Mouse (Mus musculus): ENCODE measurements at regions not wholly inside any gene's neighbourhood (a gene's known extent, or its start where the extent isn't known, plus 50 kb on each side); places are given as distances from the start of the nearest gene placed in this dataset.

DNA sequence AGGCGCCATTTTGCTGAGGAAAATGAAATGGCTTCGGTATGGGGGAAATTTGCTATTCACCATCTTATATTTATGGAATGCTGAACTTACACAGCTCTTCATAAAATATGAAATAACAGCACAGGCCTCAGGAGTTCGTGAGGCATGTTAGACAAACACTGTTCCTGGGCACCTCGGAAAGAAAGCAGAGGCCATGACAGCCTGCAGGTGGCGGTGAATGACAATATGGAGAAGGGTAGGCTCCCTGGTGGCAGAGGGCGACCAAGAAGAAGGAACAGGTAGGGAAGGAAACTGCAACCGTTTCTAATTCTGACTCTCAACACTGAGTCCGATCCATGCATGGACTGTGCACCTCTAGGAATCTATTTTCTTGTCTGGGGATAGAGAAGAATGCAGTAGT is 553.6 kb upstream of the Tmpo start:
- Histone ChIP-seq H3K4me3 (ENCODE audit: low read length) (no peak overlapping the region), H3K4me2 (ENCODE audit: low read depth, low read length) (no peak overlapping the region), H3K27ac (ENCODE audit: low read length) (no peak overlapping the region), H3K9ac (ENCODE audit: low read length) (no peak overlapping the region), H3K4me1 (ENCODE audit: control insufficient read depth, insufficient read depth, low read length) (no peaks in the 10 kb centered on the region), H3K9me3 (replicated peaks; ENCODE audit: control insufficient read depth, low read length) (no peaks in the 10 kb centered on the region), H3K27me3 (ENCODE audit: control insufficient read depth, insufficient read depth, low read length) (no peaks in the 10 kb centered on the region), H3K36me3 (ENCODE audit: control insufficient read depth, insufficient read depth) (no peaks in the 10 kb centered on the region)
- 0 out of 2 replicates have a peak, but pooled peaks have one; percentile 18 for ATAC-seq (replicated peaks; ENCODE audit: extremely low read depth, insufficient read depth, low FRiP score)
- WGBS, result 67% methylated on average over 8 of the region's 8 CpGs

DNA sequence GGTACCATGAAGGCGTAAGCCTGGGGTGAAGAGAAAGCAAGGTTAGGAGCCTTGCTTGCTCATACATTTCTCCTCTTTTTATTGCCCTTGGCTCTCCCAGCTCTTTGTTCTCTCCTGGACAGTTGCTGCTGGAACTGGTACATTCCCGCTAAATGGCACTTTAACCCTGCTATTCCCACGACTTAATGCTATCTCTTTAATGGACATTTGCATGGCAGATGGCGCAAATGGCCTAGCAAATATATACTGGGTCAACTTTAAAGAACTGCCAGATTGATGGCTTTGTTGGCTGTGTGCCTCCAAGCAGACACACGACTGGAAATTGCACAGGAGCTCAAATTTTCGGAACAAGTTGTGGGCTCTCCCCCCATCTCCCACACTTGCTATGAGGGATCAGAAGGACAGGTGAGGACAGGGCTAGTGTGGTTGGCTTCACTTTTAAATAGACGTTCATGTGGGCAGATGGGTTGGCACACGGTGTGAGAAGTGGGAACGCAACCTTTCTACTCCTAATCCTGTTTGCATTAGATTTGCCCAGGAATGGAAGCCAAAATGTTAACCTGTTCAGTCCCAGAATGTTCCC is 551.0 kb upstream of the Tmpo start:
- no peaks in the 10 kb centered on the region for H3K4me1 ChIP-seq (ENCODE audit: control insufficient read depth, insufficient read depth, low read length)
- H3K27me3 ChIP-seq (ENCODE audit: control insufficient read depth, insufficient read depth, low read length), result no peaks in the 10 kb centered on the region
- no peak for ATAC-seq (replicated peaks; ENCODE audit: extremely low read depth, insufficient read depth, low FRiP score)
- H3K4me3 ChIP-seq (ENCODE audit: low read length), result no peak overlapping the region
- H3K4me2 ChIP-seq (ENCODE audit: low read depth, low read length), result no peak overlapping the region
- no peak overlapping the region for H3K27ac ChIP-seq (ENCODE audit: low read length)
- no peaks in the 10 kb centered on the region for H3K9me3 ChIP-seq (replicated peaks; ENCODE audit: control insufficient read depth, low read length)
- H3K9ac ChIP-seq (ENCODE audit: low read length), result no peak overlapping the region
- no peaks in the 10 kb centered on the region for H3K36me3 ChIP-seq (ENCODE audit: control insufficient read depth, insufficient read depth)
- WGBS, result 69% methylated on average over 9 of the region's 9 CpGs

DNA sequence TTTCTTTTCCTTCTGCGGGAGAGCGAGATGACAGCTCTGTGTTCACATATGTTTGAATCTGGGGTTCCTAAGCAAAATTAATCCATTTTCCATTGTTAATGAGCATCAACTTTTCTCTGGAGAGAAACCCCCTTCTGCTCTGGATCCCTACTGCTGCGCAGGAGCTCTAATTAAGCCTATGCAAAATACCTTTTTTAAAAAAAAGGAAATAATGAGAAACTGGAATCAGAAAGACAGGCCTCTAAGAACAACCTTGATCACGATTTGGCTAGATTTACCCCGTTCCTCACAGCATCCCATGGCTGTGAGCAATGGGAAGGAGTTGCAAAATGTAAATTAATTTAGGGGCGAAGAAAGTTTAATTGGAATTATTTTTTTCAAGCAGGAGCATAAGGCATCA is 548.9 kb upstream of the Tmpo start:
- Histone ChIP-seq H3K4me1 (ENCODE audit: control insufficient read depth, insufficient read depth, low read length) (no peaks in the 10 kb centered on the region), H3K36me3 (ENCODE audit: control insufficient read depth, insufficient read depth) (no peaks in the 10 kb centered on the region), H3K9ac (ENCODE audit: low read length) (no peak overlapping the region), H3K27me3 (ENCODE audit: control insufficient read depth, insufficient read depth, low read length) (no peaks in the 10 kb centered on the region), H3K9me3 (replicated peaks; ENCODE audit: control insufficient read depth, low read length) (no peaks in the 10 kb centered on the region), H3K27ac (ENCODE audit: low read length) (no peak overlapping the region), H3K4me3 (ENCODE audit: low read length) (no peak overlapping the region), H3K4me2 (ENCODE audit: low read depth, low read length) (no peak overlapping the region)
- no peak for ATAC-seq (replicated peaks; ENCODE audit: extremely low read depth, insufficient read depth, low FRiP score)
- WGBS, result 88% methylated on average over 6 of the region's 6 CpGs

DNA sequence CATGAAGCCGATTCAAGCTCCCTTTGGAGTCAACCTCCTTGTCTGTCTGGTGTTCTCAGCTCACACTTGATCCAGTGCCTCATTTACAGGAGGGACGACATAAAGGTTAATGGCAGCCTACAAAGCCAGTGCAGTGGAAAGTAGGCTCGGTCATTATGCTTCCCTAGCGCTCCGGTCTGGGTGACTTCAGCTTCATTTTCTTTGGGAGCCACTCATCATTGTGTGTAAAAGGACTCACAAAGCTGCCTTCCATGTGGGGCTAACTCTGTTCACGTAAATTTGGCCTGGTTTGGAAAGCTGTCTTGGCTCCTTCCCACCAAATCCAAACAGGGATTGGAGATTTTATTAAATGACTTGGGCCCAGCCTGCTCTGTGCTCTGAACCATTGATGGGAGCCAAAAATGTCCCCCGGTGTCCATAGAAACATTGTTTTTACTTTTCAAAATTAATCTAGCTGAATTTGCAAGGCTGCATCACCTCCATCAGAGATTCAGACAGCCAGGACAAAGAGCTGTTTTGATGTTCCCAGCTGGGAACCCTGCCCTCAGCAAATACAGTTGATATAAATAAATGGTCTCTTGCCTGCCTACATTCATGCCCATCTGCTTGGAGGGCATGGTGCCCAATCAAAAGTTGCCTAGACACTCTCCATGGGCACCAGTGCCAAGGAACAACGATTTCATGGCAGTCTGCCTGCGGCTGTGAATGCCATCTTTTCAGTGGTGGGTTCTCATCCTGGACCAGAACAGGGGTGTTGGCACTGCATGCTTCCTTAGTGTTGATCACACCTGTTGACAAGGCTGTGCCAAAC is 538.7 kb upstream of the Tmpo start:
- WGBS, result 82% methylated on average over 9 of the region's 9 CpGs
- Histone ChIP-seq H3K9ac (ENCODE audit: low read length) (no peak overlapping the region), H3K27me3 (ENCODE audit: control insufficient read depth, insufficient read depth, low read length) (no peaks in the 10 kb centered on the region)

DNA sequence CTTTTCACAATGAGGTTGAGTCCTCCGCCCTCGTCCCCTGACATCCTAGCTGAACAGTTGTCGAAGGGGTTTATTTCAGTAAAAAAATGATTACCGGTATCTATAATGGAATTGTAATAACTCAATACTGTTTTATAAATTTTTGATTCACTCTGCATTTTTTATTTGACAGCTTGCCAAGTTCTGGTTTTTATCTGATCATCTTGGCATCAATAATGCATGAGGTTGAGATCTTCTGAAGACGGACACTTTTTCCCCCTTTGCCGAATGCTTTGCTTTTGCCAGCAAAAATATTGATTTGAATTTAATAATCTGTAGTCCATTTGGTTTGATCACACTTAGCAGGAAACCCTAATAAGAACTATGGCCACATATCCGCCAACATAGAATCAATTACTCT is 535.5 kb upstream of the Tmpo start:
- H3K4me3 ChIP-seq (ENCODE audit: low read length), result no peak overlapping the region
- H3K4me2 ChIP-seq (ENCODE audit: low read depth, low read length), result no peak overlapping the region
- no peak overlapping the region for H3K9ac ChIP-seq (ENCODE audit: low read length)
- WGBS, result 87% methylated on average over 7 of the region's 7 CpGs
- no peaks in the 10 kb centered on the region for H3K27me3 ChIP-seq (ENCODE audit: control insufficient read depth, insufficient read depth, low read length)
- no peak for ATAC-seq (replicated peaks; ENCODE audit: extremely low read depth, insufficient read depth, low FRiP score)
- H3K36me3 ChIP-seq (ENCODE audit: control insufficient read depth, insufficient read depth), result no peaks in the 10 kb centered on the region
- no peak overlapping the region for H3K27ac ChIP-seq (ENCODE audit: low read length)
- H3K4me1 ChIP-seq (ENCODE audit: control insufficient read depth, insufficient read depth, low read length), result no peaks in the 10 kb centered on the region
- no peaks in the 10 kb centered on the region for H3K9me3 ChIP-seq (replicated peaks; ENCODE audit: control insufficient read depth, low read length)

More for the DNA sequence above, 538.7 kb upstream of the Tmpo start:
- Histone ChIP-seq H3K4me1 (ENCODE audit: control insufficient read depth, insufficient read depth, low read length) (0 out of 2 replicates have a peak, but pooled peaks cover 3% of the 10 kb centered on the region), H3K36me3 (ENCODE audit: control insufficient read depth, insufficient read depth) (no peaks in the 10 kb centered on the region), H3K9me3 (replicated peaks; ENCODE audit: control insufficient read depth, low read length) (no peaks in the 10 kb centered on the region), H3K27ac (ENCODE audit: low read length) (no peak overlapping the region), H3K4me2 (ENCODE audit: low read depth, low read length) (no peak overlapping the region), H3K4me3 (ENCODE audit: low read length) (no peak overlapping the region)
- ATAC-seq (replicated peaks; ENCODE audit: extremely low read depth, insufficient read depth, low FRiP score), result no peak

DNA sequence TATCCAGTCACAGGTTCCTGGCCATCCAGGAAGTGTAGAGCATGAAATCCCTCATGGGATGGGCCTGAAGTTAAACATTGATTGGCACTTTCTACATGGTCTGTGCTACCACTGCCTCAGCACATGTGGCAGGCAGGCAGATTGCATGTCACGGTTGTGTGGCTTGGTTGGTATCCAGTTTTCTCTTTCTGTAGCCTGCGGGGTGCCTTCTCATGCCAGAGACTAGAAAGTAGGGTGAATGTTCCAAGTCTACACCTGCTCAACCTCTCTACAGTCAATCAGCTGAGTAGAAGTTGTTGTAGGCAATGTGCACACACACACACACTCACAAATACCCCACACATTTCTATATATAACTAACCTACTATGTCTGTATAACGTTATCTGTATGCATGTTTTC is 533.5 kb upstream of the Tmpo start:
- Histone ChIP-seq H3K27me3 (ENCODE audit: control insufficient read depth, insufficient read depth, low read length) (no peaks in the 10 kb centered on the region), H3K27ac (ENCODE audit: low read length) (no peak overlapping the region), H3K9ac (ENCODE audit: low read length) (no peak overlapping the region), H3K4me3 (ENCODE audit: low read length) (no peak overlapping the region), H3K4me1 (ENCODE audit: control insufficient read depth, insufficient read depth, low read length) (no peaks in the 10 kb centered on the region), H3K9me3 (replicated peaks; ENCODE audit: control insufficient read depth, low read length) (no peaks in the 10 kb centered on the region), H3K36me3 (ENCODE audit: control insufficient read depth, insufficient read depth) (no peaks in the 10 kb centered on the region), H3K4me2 (ENCODE audit: low read depth, low read length) (no peak overlapping the region)
- ATAC-seq (replicated peaks; ENCODE audit: extremely low read depth, insufficient read depth, low FRiP score), result no peak
- WGBS, result 78% methylated on average over 3 of the region's 3 CpGs

DNA sequence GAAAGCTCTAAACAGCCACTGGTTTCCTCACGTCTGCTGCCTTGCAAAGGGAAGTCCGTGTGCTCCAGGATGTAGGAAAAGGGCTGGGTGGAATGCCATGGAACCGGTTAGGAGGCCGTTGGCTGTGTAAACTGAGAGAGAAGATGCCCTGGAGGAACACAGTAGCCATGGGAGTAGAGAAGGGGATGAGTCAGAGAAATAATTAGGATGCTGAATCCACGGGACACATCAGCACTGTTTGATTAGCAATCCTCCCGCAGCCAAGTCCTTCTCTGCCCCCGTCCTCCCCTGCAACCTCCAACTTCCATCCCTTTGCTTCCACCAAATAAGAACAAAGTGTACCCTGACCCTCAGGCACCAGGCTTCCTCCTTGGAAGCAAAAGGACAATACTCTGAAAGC is 532.4 kb upstream of the Tmpo start:
- Histone ChIP-seq H3K4me2 (ENCODE audit: low read depth, low read length) (no peak overlapping the region), H3K27ac (ENCODE audit: low read length) (no peak overlapping the region), H3K4me1 (ENCODE audit: control insufficient read depth, insufficient read depth, low read length) (no peaks in the 10 kb centered on the region), H3K27me3 (ENCODE audit: control insufficient read depth, insufficient read depth, low read length) (no peaks in the 10 kb centered on the region), H3K9ac (ENCODE audit: low read length) (no peak overlapping the region), H3K36me3 (ENCODE audit: control insufficient read depth, insufficient read depth) (no peaks in the 10 kb centered on the region), H3K4me3 (ENCODE audit: low read length) (no peak overlapping the region), H3K9me3 (replicated peaks; ENCODE audit: control insufficient read depth, low read length) (no peaks in the 10 kb centered on the region)
- 46% methylated on average over 7 of the region's 7 CpGs for WGBS
- ATAC-seq (replicated peaks; ENCODE audit: extremely low read depth, insufficient read depth, low FRiP score), result no peak

DNA sequence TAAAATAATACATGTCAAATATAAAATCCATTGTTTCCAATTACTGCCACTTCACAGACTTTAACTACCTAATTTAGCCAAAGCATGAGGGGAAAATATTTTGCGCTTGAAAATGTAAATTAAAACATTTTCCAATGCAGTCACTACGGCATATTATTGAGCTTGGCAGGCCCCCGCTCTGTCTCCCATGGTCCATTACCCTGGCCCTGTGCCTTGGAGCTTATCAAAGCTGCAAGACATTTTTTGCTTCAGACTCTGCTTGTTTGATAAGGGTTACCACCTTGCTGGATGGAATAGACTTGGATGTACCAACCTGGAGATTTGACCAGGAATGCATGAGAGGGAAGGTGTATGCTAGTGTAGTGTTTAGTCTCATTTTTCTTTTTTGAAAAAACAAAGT is 525.7 kb upstream of the Tmpo start:
- WGBS, result 88% methylated on average over 3 of the region's 3 CpGs
- Histone ChIP-seq H3K9me3 (replicated peaks; ENCODE audit: control insufficient read depth, low read length) (no peaks in the 10 kb centered on the region), H3K27me3 (ENCODE audit: control insufficient read depth, insufficient read depth, low read length) (no peaks in the 10 kb centered on the region), H3K9ac (ENCODE audit: low read length) (no peak overlapping the region), H3K4me1 (ENCODE audit: control insufficient read depth, insufficient read depth, low read length) (no peaks in the 10 kb centered on the region), H3K4me3 (ENCODE audit: low read length) (no peak overlapping the region), H3K36me3 (ENCODE audit: control insufficient read depth, insufficient read depth) (no peaks in the 10 kb centered on the region), H3K27ac (ENCODE audit: low read length) (no peak overlapping the region), H3K4me2 (ENCODE audit: low read depth, low read length) (no peak overlapping the region)
- no peak for ATAC-seq (replicated peaks; ENCODE audit: extremely low read depth, insufficient read depth, low FRiP score)

DNA sequence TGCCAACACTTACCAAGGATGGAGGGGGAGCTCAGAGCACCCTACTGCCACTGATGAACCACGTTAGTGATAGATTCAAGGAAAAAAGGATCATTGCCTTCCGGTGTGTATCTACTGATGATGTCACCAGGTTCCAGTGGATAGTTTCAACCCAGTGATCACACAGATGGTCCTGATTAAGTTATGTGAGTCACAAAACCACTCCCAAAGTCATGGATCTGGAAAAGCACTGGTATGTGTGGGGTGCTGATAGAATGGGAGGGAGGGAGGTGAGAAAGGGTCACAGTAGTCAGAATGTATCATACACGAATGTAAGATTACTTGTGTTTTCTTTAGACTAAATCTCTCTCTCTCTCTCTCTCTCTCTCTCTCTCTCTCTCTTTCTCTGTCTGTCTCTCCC is 523.6 kb upstream of the Tmpo start:
- no peaks in the 10 kb centered on the region for H3K4me1 ChIP-seq (ENCODE audit: control insufficient read depth, insufficient read depth, low read length)
- ATAC-seq (replicated peaks; ENCODE audit: extremely low read depth, insufficient read depth, low FRiP score), result no peak
- H3K4me2 ChIP-seq (ENCODE audit: low read depth, low read length), result no peak overlapping the region
- no peak overlapping the region for H3K27ac ChIP-seq (ENCODE audit: low read length)
- H3K9ac ChIP-seq (ENCODE audit: low read length), result no peak overlapping the region
- WGBS, result 32% methylated on average over 3 of the region's 3 CpGs
- no peaks in the 10 kb centered on the region for H3K36me3 ChIP-seq (ENCODE audit: control insufficient read depth, insufficient read depth)
- H3K9me3 ChIP-seq (replicated peaks; ENCODE audit: control insufficient read depth, low read length), result no peaks in the 10 kb centered on the region
- no peak overlapping the region for H3K4me3 ChIP-seq (ENCODE audit: low read length)
- H3K27me3 ChIP-seq (ENCODE audit: control insufficient read depth, insufficient read depth, low read length), result no peaks in the 10 kb centered on the region
